Mouse (Mus musculus) liver, postnatal 0 days (tissue): Measurements from ENCODE around the gene Rbl2. TPM values are rescaled to one million over a fixed set of nuclear protein-coding genes. Genes with fewer than 3 reads are reported as not detected.
A peak's percentile ranks its signal among the peaks of the same experiment; 100 is the strongest.

Experiments used
- ATAC-seq: fragments of 200-750 bp; cut with Nextera tagmentation; 2 replicates; pipeline ENCODE4 v1.8.0; 2017; ENCODE audit warnings: mild to moderate bottlenecking, moderate library complexity
- DNase-seq: peaks from one replicate; pipeline ENCODE4 v3.0.0-alpha.2; 2016
- H3K27ac ChIP-seq: fragments of 300-500 bp; sonication (generic); 2 replicates; pipeline ENCODE4 v1.5.1; 2014; ENCODE audit warnings: antibody characterized with exemption, moderate library complexity, mild to moderate bottlenecking, low read depth
- H3K27me3 ChIP-seq: fragments of 300-500 bp; sonication (generic); 2 replicates; pipeline ENCODE4 v1.6.1; 2014; ENCODE audit warnings: low read length, control low read depth, mixed read lengths; ENCODE audit not compliant: insufficient read depth
- H3K36me3 ChIP-seq: fragments of 300-500 bp; sonication (generic); replicated peaks from 2 replicates; pipeline ENCODE4 v1.6.1; 2014; ENCODE audit warnings: mild to moderate bottlenecking, control low read depth, low read length, moderate library complexity, mixed read lengths; ENCODE audit not compliant: insufficient read depth
- H3K4me1 ChIP-seq: fragments of 300-500 bp; sonication (generic); 2 replicates; pipeline ENCODE4 v1.6.1; 2014; ENCODE audit warnings: antibody characterized with exemption, mild to moderate bottlenecking, control low read depth; ENCODE audit not compliant: insufficient read depth
- H3K4me2 ChIP-seq: fragments of 300-500 bp; sonication (generic); 2 replicates; pipeline ENCODE4 v1.6.1; 2014; ENCODE audit warnings: low read depth, mild to moderate bottlenecking, low read length, moderate library complexity, mixed read lengths
- H3K4me3 ChIP-seq: fragments of 300-500 bp; sonication (generic); 2 replicates; pipeline ENCODE4 v1.5.1; 2014; ENCODE audit warnings: low read depth, low read length
- H3K9ac ChIP-seq: fragments of 300-500 bp; sonication (generic); replicated peaks from 2 replicates; pipeline ENCODE4 v1.6.1; 2014; ENCODE audit warnings: mild to moderate bottlenecking, moderate library complexity
- H3K9me3 ChIP-seq: fragments of 300-500 bp; sonication (generic); 2 replicates; pipeline ENCODE4 v1.6.1; 2016; ENCODE audit warnings: mild to moderate bottlenecking, control low read depth, low read length, mixed read lengths
- CTCF ChIP-seq: sonication (generic); IDR thresholded peaks from 2 replicates; pipeline ENCODE4 v1.5.1; 2016; ENCODE audit warnings: antibody characterized with exemption, low read depth
- EP300 ChIP-seq: IDR thresholded peaks from 2 replicates; pipeline ENCODE4 v1.6.1; 2016; ENCODE audit warnings: antibody characterized with exemption, low read depth, mild to moderate bottlenecking
- WGBS: fragments of 180-500 bp; shearing (Covaris S2); extraction: QIAGEN DNeasy Blood & Tissue Kit; methylation state at CpG from one replicate; pipeline ENCODE4 v1.1.7; 2014; ENCODE audit not compliant: insufficient replicate concordance; 5-methylcytosine and 5-hydroxymethylcytosine counted together
- polyA plus RNA-seq: library from polyadenylated mRNA; unstranded; fragments of >200 nt; fragmentation: Nextera tagmentation; extraction: Ambion mirVana; gene quantifications from 2 replicates; pipeline ENCODE4 v1.2.1, GENCODE M21; 2015

The Rbl2 gene
- polyA plus RNA-seq = 3.9 and 4.3 TPM in 2 replicates

DNA sequence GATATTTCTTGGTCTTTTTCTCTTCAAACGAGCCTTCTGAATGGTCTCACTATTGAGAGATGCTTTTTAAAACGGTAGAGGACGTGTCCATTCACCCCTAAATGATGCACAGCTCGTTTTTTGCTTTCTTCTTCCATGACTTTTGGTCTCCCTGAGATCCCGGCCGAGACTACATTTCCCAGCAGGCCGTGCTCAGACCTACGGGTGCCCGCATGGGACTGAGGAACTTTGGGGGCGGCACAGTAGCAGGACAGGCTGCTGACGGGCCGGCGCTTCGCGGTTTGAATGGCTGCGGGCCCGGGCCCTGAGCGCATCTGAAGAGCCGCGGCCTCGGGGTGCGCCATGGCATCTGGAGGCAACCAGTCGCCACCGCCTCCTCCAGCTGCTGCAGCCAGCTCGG, at the start of gene Rbl2:
TSS of gene Rbl2 (plus strand) at position 224 of the 400 bp plus-strand sequence.
- peaks cover 14% of the 10 kb centered on the region for H3K4me1 ChIP-seq
- TF ChIP-seq EP300 (peak; percentile 48; the same call in 1 of the 2 replicates), CTCF (no peak)
- peak within 1 kb of the TSS; percentile 99 for H3K27ac ChIP-seq
- WGBS = under 1% methylated on average over 25 of the region's 25 CpGs
- no peaks in the 10 kb centered on the region for H3K27me3 ChIP-seq
- no peaks in the 10 kb centered on the region for H3K9me3 ChIP-seq
- peak; percentile 94 for DNase-seq
- peak within 1 kb of the TSS; percentile 91 for H3K4me2 ChIP-seq
- H3K4me3 ChIP-seq = peak within 1 kb of the TSS; percentile 94
- peak within 1 kb of the TSS; percentile 98 for H3K9ac ChIP-seq
- ATAC-seq = peak; percentile 93
- 0 out of 2 replicates have a peak, but pooled peaks cover 3% of the 10 kb centered on the region for H3K36me3 ChIP-seq

DNA sequence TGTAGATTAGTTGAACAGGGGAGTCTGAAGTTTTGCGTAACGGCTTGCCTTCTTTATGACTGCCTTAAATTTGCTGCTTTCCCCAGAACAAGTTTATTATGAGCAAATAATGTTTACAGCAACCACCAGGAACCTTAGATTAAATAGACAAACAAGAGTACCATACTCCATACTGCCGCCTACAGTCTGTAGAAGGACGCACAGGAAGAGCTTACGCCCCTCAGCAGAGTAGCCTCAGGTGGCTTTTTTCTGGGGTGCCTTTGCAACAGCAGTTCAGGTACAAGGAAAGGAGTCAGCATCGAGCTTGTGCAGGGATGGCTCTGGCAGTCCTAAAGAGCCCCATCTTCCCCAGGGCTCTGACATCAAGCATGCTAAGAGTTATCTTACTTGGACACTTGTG, 35.4 kb upstream of the Rbl2 start:
- DNase-seq = no peak

DNA sequence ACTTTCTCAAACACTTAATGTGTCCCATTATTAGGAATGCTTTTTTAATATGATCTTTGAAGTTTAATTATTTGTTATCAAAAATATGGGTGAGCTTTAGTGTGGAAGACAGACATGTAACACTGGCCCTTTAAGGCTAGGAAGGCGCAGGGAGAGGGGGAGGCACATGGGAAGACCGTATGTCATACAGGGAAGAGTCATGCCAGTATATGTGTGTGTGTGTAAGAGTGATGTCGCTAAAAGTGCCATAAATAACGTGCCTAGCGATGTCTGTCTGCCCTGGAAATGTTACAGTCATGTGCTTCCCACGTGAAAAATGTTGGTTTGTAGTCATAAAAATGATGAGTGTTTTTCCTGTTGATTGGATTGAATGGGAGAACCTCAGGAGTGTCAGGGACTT, 33.0 kb upstream of the Rbl2 start:
- ATAC-seq (no peak), DNase-seq (no peak)
- H3K4me1 ChIP-seq = no peaks in the 10 kb centered on the region
- no peak overlapping the region for H3K4me3 ChIP-seq
- no peak overlapping the region for H3K27ac ChIP-seq
- H3K4me2 ChIP-seq = no peak overlapping the region
- H3K27me3 ChIP-seq = no peaks in the 10 kb centered on the region
- H3K9ac ChIP-seq = no peak overlapping the region
- 71% methylated on average over 6 of the region's 6 CpGs for WGBS
- TF ChIP-seq CTCF (no peak), EP300 (no peak)
- peaks cover 61% of the 10 kb centered on the region for H3K36me3 ChIP-seq
- H3K9me3 ChIP-seq = no peaks in the 10 kb centered on the region

More for the DNA sequence above, 35.4 kb upstream of the Rbl2 start:
- Histone ChIP-seq H3K9me3 (no peaks in the 10 kb centered on the region), H3K4me1 (no peaks in the 10 kb centered on the region), H3K27ac (no peak overlapping the region), H3K4me3 (no peak overlapping the region), H3K9ac (no peak overlapping the region), H3K27me3 (no peaks in the 10 kb centered on the region), H3K36me3 (peaks cover 59% of the 10 kb centered on the region), H3K4me2 (no peak overlapping the region)
- TF ChIP-seq CTCF (0 out of 2 replicates have a peak, but pooled peaks have one; percentile 15), EP300 (no peak)
- WGBS = 81% methylated on average over 6 of the region's 6 CpGs
- ATAC-seq = no peak

DNA sequence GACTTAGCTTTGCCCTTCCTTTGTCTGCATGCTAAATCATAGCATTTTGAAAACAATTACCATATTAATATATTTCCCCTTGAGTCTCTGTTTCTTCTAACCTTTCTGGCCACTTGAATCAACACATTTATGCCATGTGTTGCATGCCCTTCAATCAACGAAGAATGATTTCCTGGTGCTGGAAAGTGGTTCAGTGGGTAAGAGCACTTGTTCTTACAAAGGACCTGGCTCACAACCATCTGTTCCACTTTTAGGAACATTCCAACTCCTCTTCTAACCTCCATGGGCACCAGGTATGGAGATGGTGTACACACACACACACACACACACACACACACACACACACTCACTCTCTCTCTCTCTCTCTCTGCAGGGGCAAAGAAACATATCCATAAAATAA, 31.2 kb upstream of the Rbl2 start:
- no peaks in the 10 kb centered on the region for H3K27me3 ChIP-seq
- ATAC-seq (no peak), DNase-seq (no peak)
- no peak overlapping the region for H3K4me2 ChIP-seq
- peaks cover 66% of the 10 kb centered on the region for H3K36me3 ChIP-seq
- H3K9ac ChIP-seq = no peak overlapping the region
- H3K4me1 ChIP-seq = no peaks in the 10 kb centered on the region
- H3K9me3 ChIP-seq = no peaks in the 10 kb centered on the region
- H3K4me3 ChIP-seq = no peak overlapping the region
- no peak overlapping the region for H3K27ac ChIP-seq
- no peak for TF ChIP-seq CTCF
- TF ChIP-seq EP300 = no peak
- 85% methylated on average over 1 of the region's 1 CpGs for WGBS

DNA sequence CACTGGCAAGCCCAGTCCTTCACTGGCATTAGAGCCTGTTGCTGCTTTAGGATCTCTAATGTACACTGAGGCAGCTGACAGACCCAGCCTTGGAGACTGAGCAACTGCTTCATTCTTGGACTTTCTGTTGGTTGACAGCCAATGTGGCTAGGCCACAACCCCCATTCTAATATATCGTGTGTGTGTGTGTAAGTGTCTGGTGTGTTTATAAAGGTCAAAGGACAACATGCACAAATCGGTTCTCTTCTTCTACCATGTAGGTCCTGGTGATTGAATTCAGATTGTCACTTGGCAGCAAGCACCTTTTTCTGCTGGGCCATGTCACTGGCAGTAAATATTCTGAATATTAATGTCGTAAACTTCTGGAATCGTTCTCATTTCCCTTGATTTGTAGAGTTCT, 23.5 kb upstream of the Rbl2 start:
- no peak overlapping the region for H3K9ac ChIP-seq
- no peak for ATAC-seq
- no peak overlapping the region for H3K4me3 ChIP-seq
- 70% methylated on average over 4 of the region's 4 CpGs for WGBS
- TF ChIP-seq CTCF (no peak), EP300 (no peak)
- no peak overlapping the region for H3K27ac ChIP-seq
- H3K9me3 ChIP-seq = no peaks in the 10 kb centered on the region
- H3K4me1 ChIP-seq = no peaks in the 10 kb centered on the region
- no peak overlapping the region for H3K4me2 ChIP-seq
- no peaks in the 10 kb centered on the region for H3K27me3 ChIP-seq
- no peak for DNase-seq
- peaks cover 41% of the 10 kb centered on the region for H3K36me3 ChIP-seq

DNA sequence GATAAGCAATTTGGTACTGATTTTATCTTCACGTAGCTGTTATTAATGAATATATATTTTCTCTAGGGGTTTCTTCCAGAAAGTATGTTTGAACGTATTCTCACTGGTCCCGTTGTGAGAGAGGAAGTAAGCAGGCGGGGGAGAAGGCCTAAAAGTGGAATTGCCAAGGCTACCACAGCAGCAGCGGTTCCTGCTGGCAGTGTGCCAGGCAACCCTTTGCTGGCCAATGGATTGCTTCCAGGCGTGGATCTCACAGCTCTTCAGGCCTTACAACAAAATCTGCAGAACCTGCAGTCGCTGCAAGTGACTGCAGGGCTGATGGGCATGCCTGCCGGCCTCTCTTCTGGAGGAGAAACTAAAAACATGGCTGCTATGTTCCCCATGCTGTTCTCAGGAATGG, 18.8 kb upstream of the Rbl2 start:
- Histone ChIP-seq H3K4me1 (no peaks in the 10 kb centered on the region), H3K27ac (no peak overlapping the region), H3K36me3 (peaks cover 22% of the 10 kb centered on the region), H3K9ac (no peak overlapping the region), H3K4me3 (no peak overlapping the region), H3K27me3 (no peaks in the 10 kb centered on the region), H3K4me2 (no peak overlapping the region), H3K9me3 (no peaks in the 10 kb centered on the region)
- DNase-seq = peak; percentile 66
- no peak for ATAC-seq
- 41% methylated on average over 8 of the region's 8 CpGs for WGBS
- TF ChIP-seq CTCF (no peak), EP300 (no peak)

DNA sequence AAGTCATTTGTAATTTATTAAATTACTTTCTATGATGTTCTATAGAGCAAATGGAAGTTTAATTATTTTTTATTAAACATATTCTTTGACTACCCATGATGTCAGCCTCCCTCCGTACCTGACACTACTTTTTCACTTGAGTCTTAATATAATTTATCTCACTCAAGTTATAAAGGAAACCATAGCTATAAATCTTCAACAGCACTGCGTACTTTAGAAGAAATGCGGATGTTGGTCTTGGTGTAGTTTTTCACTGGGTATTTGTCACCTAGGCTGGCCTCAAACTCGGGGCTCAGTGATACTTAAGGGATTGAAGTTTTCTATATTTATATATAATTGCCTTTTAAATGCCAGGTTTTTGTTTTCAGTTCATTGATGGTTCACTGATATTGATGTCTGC, 15.4 kb upstream of the Rbl2 start:
- no peak for TF ChIP-seq EP300
- TF ChIP-seq CTCF = no peak
- no peaks in the 10 kb centered on the region for H3K27me3 ChIP-seq
- no peak overlapping the region for H3K4me2 ChIP-seq
- no peaks in the 10 kb centered on the region for H3K9me3 ChIP-seq
- no peak overlapping the region for H3K9ac ChIP-seq
- H3K36me3 ChIP-seq = peaks cover 11% of the 10 kb centered on the region
- ATAC-seq (no peak), DNase-seq (no peak)
- WGBS = 79% methylated on average over 4 of the region's 4 CpGs
- H3K4me1 ChIP-seq = no peaks in the 10 kb centered on the region
- no peak overlapping the region for H3K27ac ChIP-seq
- H3K4me3 ChIP-seq = no peak overlapping the region
